Mouse (Mus musculus) cortical plate, adult 2 months (tissue): Measurements from ENCODE around the gene Sema4f.

Source experiments
- CTCF ChIP-seq: fragments of 200-500 bp; IDR thresholded peaks from 2 replicates; pipeline ENCODE4 v1.5.1; 2011; ENCODE audit warnings: mild to moderate bottlenecking, control low read depth, low read length; ENCODE audit not compliant: insufficient read depth; ENCODE audit errors: extremely low read depth
- POLR2A ChIP-seq: fragments of 200-500 bp; IDR thresholded peaks from 2 replicates; pipeline ENCODE4 v1.6.1; 2011; ENCODE audit warnings: mild to moderate bottlenecking, low read length, control low read depth; ENCODE audit not compliant: insufficient read depth; ENCODE audit errors: extremely low read depth

GRCm38 (mm10) chr6:82891488-82891887 is 48.1 kb downstream of the Sema4f start:
- TF ChIP-seq POLR2A (no peak), CTCF (no peak)
